Mouse (Mus musculus) kidney, postnatal 4 days (tissue): ENCODE measurements around the gene Catsper2.
"Not testable (repeated sequence)": the region's sequence is repeated elsewhere in the genome, so short reads cannot be mapped to it uniquely, and the experiment has no call there.

Experiments
- DNase-seq, 2 experiments: peaks; one replicate each; pipeline ENCODE4 v3.0.0; 2021; ENCODE audit warnings: mixed read lengths in 2 of 2

The Catsper2 gene

GRCm38 (mm10) chr2:121425890-121426289 is 12.3 kb upstream of the Catsper2 start:
- DNase-seq = no peak

GRCm38 (mm10) chr2:121423166-121423565 is 9.6 kb upstream of the Catsper2 start:
- DNase-seq = no peak

- DNase-seq = no peak
These were observed 4.9 kb upstream of the Catsper2 start for GRCm38 (mm10) chr2:121418476-121418875.

GRCm38 (mm10) chr2:121416356-121416755 is 2.8 kb upstream of the Catsper2 start:
- DNase-seq = no peak

GRCm38 (mm10) chr2:121415591-121415990 is 2.0 kb upstream of the Catsper2 start:
- no peak for DNase-seq

GRCm38 (mm10) chr2:121415103-121415502 is 1.5 kb upstream of the Catsper2 start:
- DNase-seq = no peak

GRCm38 (mm10) chr2:121414139-121414685 is 620 bp upstream of the Catsper2 start:
- no peak for DNase-seq

- DNase-seq = peak in 1 of 2 experiments; percentile 3
These were observed 677 bp downstream of the Catsper2 start for GRCm38 (mm10) chr2:121412843-121413386.

- peak; percentile 38 to 54 for DNase-seq
These were observed 5.4 kb downstream of the Catsper2 start for GRCm38 (mm10) chr2:121408160-121408559.

- no peak for DNase-seq
These were observed 10.3 kb downstream of the Catsper2 start for GRCm38 (mm10) chr2:121403296-121403695.

- DNase-seq = peak; percentile 92 to 94
These were observed 17.0 kb downstream of the Catsper2 start for GRCm38 (mm10) chr2:121396624-121397023.

- DNase-seq = not testable (repeated sequence)
These were observed 26.5 kb downstream of the Catsper2 start, which contains the start of gene Strc for GRCm38 (mm10) chr2:121386961-121387575. TSS of gene Strc (minus strand) at chr2:121387168.

- no peak for DNase-seq
These were observed 38.8 kb downstream of the Catsper2 start for GRCm38 (mm10) chr2:121374766-121375165.

GRCm38 (mm10) chr2:121372266-121372665 is 41.3 kb downstream of the Catsper2 start:
- DNase-seq = no peak

- no peak for DNase-seq
These were observed 42.7 kb downstream of the Catsper2 start for GRCm38 (mm10) chr2:121370921-121371320.

GRCm38 (mm10) chr2:121368831-121369230 is 44.8 kb downstream of the Catsper2 start:
- no peak for DNase-seq

GRCm38 (mm10) chr2:121363656-121364055 is 49.9 kb downstream of the Catsper2 start:
- DNase-seq = no peak

GRCm38 (mm10) chr2:121359461-121359860 is 54.1 kb downstream of the Catsper2 start:
- no peak for DNase-seq

GRCm38 (mm10) chr2:121358381-121358780 is 55.2 kb downstream of the Catsper2 start:
- peak; percentile 75 to 82 for DNase-seq

- DNase-seq = no peak
These were observed 55.6 kb downstream of the Catsper2 start for GRCm38 (mm10) chr2:121357961-121358360.

GRCm38 (mm10) chr2:121357494-121357893 is 56.1 kb downstream of the Catsper2 start, which contains the start of gene Ckmt1:
TSS of gene Ckmt1 (plus strand) at chr2:121357714.
- no peak for DNase-seq

GRCm38 (mm10) chr2:121354820-121355592 is 58.6 kb downstream of the Catsper2 start, which contains the start of gene Ppip5k1:
TSS of gene Ppip5k1 (minus strand) at chr2:121355396.
- DNase-seq = peak; percentile 98 to 99

GRCm38 (mm10) chr2:121354378-121354777 is 59.2 kb downstream of the Catsper2 start:
- no peak for DNase-seq
